Mouse (Mus musculus) subcutaneous adipose tissue, adult 2 months (tissue): ENCODE data around the gene Rftn2. TPM values are rescaled to one million over a fixed set of nuclear protein-coding genes. Genes with fewer than 3 reads are reported as not detected.

Source experiments
- polyA plus RNA-seq: library from polyadenylated mRNA; depleted of rRNA; stranded (reverse); fragments of >200 nt; gene quantifications from 2 replicates; pipeline ENCODE4 v1.2.3, GENCODE M21; 2012; ENCODE audit warnings: low replicate concordance; rRNA removed

Rftn2 gene
- 2.8 and 5.7 TPM in 2 replicates for polyA plus RNA-seq

DNA sequence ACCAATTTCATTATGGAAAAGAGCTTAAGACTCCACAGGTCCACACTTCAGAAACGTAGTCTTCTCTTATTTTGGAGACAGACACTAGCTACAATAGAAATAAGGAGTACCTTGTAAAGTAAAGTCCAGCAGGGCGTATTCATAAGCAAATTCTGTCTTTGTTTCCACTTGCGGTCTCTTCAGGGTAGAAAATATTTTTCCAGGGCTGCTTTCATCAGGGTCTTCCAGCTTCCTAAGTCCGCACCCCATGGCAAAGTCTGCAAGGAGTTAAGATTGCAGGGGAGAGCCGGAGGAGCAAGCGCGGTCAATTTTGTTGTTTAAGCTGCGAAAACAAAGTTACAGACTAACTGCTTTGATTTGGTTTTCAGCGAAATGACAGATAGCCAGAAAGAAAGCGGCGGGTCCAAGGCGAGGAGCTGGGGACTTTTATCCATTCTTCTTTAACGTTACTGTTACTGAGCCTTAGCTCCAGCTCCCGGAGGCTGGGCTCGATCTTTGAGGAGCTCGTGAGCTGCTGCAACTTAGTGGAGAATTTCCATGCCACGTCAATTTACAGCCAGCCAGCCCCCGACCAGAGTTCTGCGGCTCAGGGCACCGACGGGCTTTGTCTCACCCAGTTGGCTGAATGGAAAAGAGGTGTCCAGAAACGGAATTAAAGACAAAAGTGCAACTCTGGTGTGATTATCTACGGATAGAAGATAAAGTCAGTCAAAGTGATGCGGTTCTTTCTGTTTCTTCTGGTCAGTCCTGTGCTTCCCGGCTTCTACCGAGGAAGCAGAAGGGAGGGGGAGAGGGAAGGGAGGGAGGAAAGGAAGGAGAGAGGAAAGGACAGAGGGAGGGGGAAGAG, at the start of gene Rftn2:
Rftn2 (minus strand) TSS at position 772 of the 847 bp plus-strand sequence.

DNA sequence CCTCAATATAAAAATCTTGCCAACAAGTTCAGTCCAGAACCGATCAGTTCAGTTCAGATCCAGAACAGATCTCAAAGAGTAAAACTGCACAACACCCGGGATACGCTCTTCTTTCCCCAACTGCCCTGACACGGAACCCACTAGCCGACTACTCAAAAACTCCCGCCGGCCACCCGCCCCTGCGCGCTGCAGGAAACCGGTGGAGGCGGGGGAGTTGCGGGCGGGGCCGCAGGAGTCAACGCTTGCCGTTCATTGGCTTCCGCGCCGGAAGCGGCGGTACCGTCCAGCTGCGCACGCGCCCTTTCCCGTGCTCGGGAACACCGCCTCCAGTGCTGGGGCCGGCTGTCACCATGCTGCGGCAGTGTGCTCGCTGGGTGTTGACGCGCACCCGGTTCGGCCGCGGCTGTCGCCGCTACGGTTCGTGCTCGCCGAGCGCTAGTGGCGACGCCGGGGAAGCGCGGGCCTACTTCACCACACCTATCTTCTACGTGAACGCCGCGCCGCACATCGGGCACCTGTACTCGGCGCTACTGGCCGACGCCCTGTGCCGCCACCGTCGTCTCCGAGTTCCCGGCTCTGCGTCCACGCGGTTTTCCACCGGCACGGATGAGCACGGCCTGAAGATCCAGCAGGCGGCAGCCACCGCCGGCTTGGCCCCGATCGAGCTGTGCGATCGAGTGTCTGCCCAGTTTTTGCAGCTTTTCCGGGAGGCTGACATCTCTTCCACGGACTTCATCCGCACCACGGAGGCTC, 10.5 kb upstream of the Rftn2 start, which contains the start of gene Mars2:
Mars2 (plus strand) TSS at position 288 of the 753 bp plus-strand sequence.

DNA sequence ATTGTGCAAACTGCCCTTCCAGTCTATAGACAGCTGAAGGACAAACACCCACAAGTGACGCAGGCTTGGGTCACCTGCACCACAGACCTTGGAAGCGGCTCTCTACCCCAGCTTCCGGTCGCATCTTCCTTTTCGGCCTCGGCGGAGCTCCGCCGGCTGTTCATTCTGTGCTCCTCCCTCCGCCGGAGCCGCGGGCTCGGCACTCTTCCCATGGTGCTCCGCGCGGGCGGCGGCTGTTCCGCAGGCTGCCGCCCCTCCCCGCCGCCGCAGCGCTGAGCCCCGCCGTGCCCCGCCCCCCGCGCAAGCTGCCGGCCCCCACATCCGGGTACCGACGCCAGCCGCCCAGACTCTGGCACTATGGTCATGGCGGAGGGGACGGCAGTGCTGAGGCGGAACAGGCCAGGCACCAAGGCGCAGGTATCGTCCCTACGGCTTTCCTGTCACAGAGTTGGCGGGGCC, 95.6 kb downstream of the Rftn2 start, which contains the start of gene Mob4:
Mob4 (plus strand) TSS at position 289 of the 459 bp plus-strand sequence.

Other genes with a start within 250 kb of the Rftn2 start
- gene Sf3b1, start 199.3 kb downstream of the Rftn2 start, polyA plus RNA-seq = 45.8 and 64.8 TPM in 2 replicates
- gene Coq10b, start 174.0 kb downstream of the Rftn2 start, polyA plus RNA-seq = 9.1 and 12.3 TPM in 2 replicates
- gene Hspe1, start 138.7 kb downstream of the Rftn2 start, polyA plus RNA-seq = 25.7 and 32.0 TPM in 2 replicates
- gene Hspd1, start 138.5 kb downstream of the Rftn2 start, polyA plus RNA-seq = 44.8 and 46.9 TPM in 2 replicates
- 11.6 and 14.5 TPM in 2 replicates for gene Mob4, start 95.6 kb downstream of the Rftn2 start, polyA plus RNA-seq
- gene Mars2, start 10.4 kb upstream of the Rftn2 start, polyA plus RNA-seq = 1.3 and 2.6 TPM in 2 replicates
- gene Boll, start 136.7 kb upstream of the Rftn2 start, polyA plus RNA-seq = not detected in 2 replicates
- gene Plcl1, start 179.1 kb upstream of the Rftn2 start, polyA plus RNA-seq = 0.87 and 1.4 TPM in 2 replicates